Mouse (Mus musculus) intestine, postnatal 0 days (tissue): ENCODE measurements at regions not wholly inside any gene's neighbourhood (a gene's known extent, or its start where the extent isn't known, plus 50 kb on each side); places are given as distances from the start of the nearest gene placed in this dataset.
"Not testable (repeated sequence)": the region's sequence is repeated elsewhere in the genome, so short reads cannot be mapped to it uniquely, and the experiment has no call there.

Experiments
- ATAC-seq: fragments of 200-750 bp; cut with Nextera tagmentation; 2 replicates; pipeline ENCODE4 v1.8.0; 2017; ENCODE audit warnings: mild to moderate bottlenecking, moderate TSS enrichment, moderate library complexity
- H3K27ac ChIP-seq: fragments of 300-500 bp; sonication (generic); 2 replicates; pipeline ENCODE4 v1.5.1; 2014; ENCODE audit warnings: mild to moderate bottlenecking, low read depth, low read length, moderate library complexity
- H3K27me3 ChIP-seq: fragments of 300-500 bp; sonication (generic); replicated peaks from 2 replicates; pipeline ENCODE4 v1.6.1; 2014; ENCODE audit warnings: low read length, mixed read lengths; ENCODE audit not compliant: control insufficient read depth, insufficient read depth
- H3K36me3 ChIP-seq: fragments of 300-500 bp; sonication (generic); 2 replicates; pipeline ENCODE4 v1.6.1; 2014; ENCODE audit warnings: mild to moderate bottlenecking, moderate library complexity; ENCODE audit not compliant: control insufficient read depth, insufficient read depth
- H3K4me1 ChIP-seq: fragments of 300-500 bp; sonication (generic); replicated peaks from 2 replicates; pipeline ENCODE4 v1.6.1; 2014; ENCODE audit warnings: antibody characterized with exemption, low read length, mixed read lengths; ENCODE audit not compliant: control insufficient read depth, insufficient read depth
- H3K4me2 ChIP-seq: fragments of 300-500 bp; sonication (generic); replicated peaks from 2 replicates; pipeline ENCODE4 v1.6.1; 2014; ENCODE audit warnings: low read depth, mild to moderate bottlenecking, moderate library complexity
- H3K4me3 ChIP-seq: fragments of 300-500 bp; sonication (generic); 2 replicates; pipeline ENCODE4 v1.5.1; 2014; ENCODE audit warnings: low read depth, low read length
- H3K9ac ChIP-seq: fragments of 300-500 bp; sonication (generic); 2 replicates; pipeline ENCODE4 v1.6.1; 2014; ENCODE audit warnings: mild to moderate bottlenecking, low read depth, low read length
- H3K9me3 ChIP-seq: fragments of 300-500 bp; sonication (generic); 2 replicates; pipeline ENCODE4 v1.6.1; 2016; ENCODE audit warnings: mixed run types; ENCODE audit not compliant: control insufficient read depth
- CTCF ChIP-seq: sonication (generic); IDR thresholded peaks from 2 replicates; pipeline ENCODE4 v1.5.1; 2016; ENCODE audit warnings: low read depth, mild to moderate bottlenecking, control low read depth, antibody characterized with exemption, moderate library complexity
- WGBS: fragments of 180-500 bp; shearing (Covaris S2); extraction: QIAGEN DNeasy Blood & Tissue Kit; methylation state at CpG from one replicate; pipeline ENCODE4 v1.1.7; 2014; 5-methylcytosine and 5-hydroxymethylcytosine counted together

DNA sequence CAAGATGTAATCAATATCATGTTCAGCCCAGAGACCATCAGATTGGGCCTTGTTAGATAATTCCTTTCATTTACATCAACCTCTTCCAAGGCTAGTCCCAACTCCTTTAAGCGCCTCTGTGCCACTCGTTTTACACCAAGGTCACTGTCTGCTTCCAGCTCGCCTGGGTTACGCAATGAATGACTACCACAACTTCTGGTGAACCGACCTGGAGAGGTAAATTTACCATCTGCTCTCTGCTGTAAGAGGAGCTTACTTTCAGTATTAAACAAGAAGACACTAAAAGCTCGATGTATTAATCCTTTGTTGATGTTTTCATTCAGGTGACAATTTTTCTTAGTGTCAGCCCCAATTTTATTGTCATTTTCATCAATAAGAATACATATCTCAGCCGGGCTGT lies 51.7 kb upstream of the Fam174b start:
- H3K4me3 ChIP-seq: no peak overlapping the region
- H3K9me3 ChIP-seq: no peaks in the 10 kb centered on the region
- H3K27me3 ChIP-seq: no peaks in the 10 kb centered on the region
- no peaks in the 10 kb centered on the region for H3K36me3 ChIP-seq
- TF ChIP-seq CTCF: no peak
- no peaks in the 10 kb centered on the region for H3K4me1 ChIP-seq
- no peak overlapping the region for H3K9ac ChIP-seq
- H3K27ac ChIP-seq: no peak overlapping the region
- 71% methylated on average over 7 of the region's 7 CpGs for WGBS
- no peak overlapping the region for H3K4me2 ChIP-seq
- no peak for ATAC-seq

DNA sequence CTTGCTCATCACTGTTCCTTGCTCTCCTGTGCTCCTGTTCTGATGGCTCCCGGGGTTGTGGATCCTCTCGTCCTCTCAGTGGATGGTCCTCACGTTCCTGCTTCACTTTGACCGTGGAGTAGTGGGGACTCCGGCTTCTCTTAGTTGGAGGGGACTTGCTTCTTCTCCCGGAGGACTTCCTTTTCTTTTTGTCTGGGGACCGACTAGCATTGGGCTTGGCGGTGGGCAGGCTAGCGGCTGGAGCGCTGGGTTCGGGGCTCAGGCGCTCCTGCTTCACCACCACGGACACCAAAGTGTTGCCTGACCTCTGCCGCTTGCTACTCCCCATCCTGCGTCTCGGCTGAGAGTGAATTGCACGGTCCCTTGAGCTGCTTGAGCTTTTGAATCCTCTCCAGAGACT lies 53.9 kb upstream of the Fam174b start:
- not testable (repeated sequence) for H3K4me2 ChIP-seq, ATAC-seq, H3K36me3 ChIP-seq, H3K27ac ChIP-seq, H3K27me3 ChIP-seq, H3K9me3 ChIP-seq, H3K4me1 ChIP-seq, H3K4me3 ChIP-seq, H3K9ac ChIP-seq
- WGBS: 92% methylated on average over 15 of the region's 17 CpGs

DNA sequence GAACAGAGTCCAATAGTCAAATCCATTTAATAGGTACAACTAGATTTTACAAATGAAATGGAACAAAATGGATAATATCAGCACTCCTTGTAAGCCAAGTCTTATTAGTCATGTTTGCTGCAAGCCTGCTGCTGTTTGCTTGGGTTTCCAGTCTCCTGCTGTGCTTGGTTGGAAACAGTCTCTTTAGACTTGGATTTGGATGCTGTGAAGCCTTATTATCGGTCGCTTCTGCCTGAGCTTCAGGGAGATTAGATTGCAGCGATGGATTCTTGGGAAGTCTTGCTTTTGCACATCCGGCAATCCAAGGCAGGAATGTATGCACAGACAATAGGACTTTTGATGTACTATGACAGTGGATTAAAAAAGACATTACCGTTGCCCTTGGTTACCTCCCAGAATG lies 57.3 kb upstream of the Fam174b start:
- H3K4me2 ChIP-seq: no peak overlapping the region
- no peak overlapping the region for H3K27ac ChIP-seq
- no peaks in the 10 kb centered on the region for H3K27me3 ChIP-seq
- no peaks in the 10 kb centered on the region for H3K9me3 ChIP-seq
- no peaks in the 10 kb centered on the region for H3K4me1 ChIP-seq
- 81% methylated on average over 5 of the region's 5 CpGs for WGBS
- H3K36me3 ChIP-seq: no peaks in the 10 kb centered on the region
- no peak for TF ChIP-seq CTCF
- ATAC-seq: no peak
- no peak overlapping the region for H3K9ac ChIP-seq
- no peak overlapping the region for H3K4me3 ChIP-seq

DNA sequence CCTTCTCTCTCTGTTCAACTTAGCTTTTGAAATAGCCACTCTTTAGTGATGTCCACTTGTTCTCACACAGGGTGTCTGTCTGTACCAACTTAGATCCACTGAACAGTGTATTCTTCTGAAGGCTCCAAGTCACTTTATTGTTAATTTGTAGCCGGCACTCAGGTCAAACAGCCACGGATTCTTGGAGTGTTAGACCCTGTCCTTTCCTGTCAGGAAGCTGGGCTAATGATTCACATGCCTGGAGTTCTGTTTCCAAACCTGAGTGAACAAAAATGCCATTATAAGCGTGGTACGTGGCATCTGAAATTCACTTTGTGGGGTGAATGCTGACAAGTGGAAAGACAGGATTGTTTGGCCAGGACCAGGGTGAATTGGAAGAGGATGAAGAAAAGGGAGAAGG lies 69.5 kb upstream of the Fam174b start:
- no peak overlapping the region for H3K4me3 ChIP-seq
- no peaks in the 10 kb centered on the region for H3K36me3 ChIP-seq
- no peak for TF ChIP-seq CTCF
- H3K9me3 ChIP-seq: no peaks in the 10 kb centered on the region
- H3K27ac ChIP-seq: no peak overlapping the region
- H3K27me3 ChIP-seq: no peaks in the 10 kb centered on the region
- ATAC-seq: no peak
- H3K9ac ChIP-seq: no peak overlapping the region
- H3K4me1 ChIP-seq: no peaks in the 10 kb centered on the region
- H3K4me2 ChIP-seq: no peak overlapping the region
- 18% methylated on average over 4 of the region's 4 CpGs for WGBS

DNA sequence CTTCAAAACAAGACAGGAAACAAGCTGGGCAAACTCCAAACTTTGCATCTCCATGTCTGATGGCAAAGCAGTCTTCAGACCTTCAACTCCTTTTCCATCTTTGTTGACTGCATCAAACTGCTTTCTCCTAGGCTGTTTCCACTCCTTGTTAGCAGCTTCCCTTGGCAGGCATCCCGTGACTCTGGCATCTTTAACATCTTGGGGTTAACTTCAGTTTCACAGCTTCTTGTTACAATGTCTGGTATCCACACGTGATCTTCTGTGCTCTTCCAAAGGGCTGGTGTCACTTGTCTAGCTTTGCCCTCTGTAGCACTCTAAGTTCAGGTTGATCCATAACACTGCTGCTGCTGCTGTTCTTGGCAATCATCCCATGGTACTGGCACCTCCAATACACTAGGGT lies 71.3 kb upstream of the Fam174b start:
- Histone ChIP-seq H3K4me3 (no peak overlapping the region), H3K27ac (no peak overlapping the region), H3K4me1 (no peaks in the 10 kb centered on the region), H3K4me2 (no peak overlapping the region), H3K9me3 (no peaks in the 10 kb centered on the region), H3K27me3 (no peaks in the 10 kb centered on the region), H3K36me3 (no peaks in the 10 kb centered on the region), H3K9ac (no peak overlapping the region)
- no peak for ATAC-seq
- no peak for TF ChIP-seq CTCF
- 77% methylated on average over 2 of the region's 2 CpGs for WGBS

DNA sequence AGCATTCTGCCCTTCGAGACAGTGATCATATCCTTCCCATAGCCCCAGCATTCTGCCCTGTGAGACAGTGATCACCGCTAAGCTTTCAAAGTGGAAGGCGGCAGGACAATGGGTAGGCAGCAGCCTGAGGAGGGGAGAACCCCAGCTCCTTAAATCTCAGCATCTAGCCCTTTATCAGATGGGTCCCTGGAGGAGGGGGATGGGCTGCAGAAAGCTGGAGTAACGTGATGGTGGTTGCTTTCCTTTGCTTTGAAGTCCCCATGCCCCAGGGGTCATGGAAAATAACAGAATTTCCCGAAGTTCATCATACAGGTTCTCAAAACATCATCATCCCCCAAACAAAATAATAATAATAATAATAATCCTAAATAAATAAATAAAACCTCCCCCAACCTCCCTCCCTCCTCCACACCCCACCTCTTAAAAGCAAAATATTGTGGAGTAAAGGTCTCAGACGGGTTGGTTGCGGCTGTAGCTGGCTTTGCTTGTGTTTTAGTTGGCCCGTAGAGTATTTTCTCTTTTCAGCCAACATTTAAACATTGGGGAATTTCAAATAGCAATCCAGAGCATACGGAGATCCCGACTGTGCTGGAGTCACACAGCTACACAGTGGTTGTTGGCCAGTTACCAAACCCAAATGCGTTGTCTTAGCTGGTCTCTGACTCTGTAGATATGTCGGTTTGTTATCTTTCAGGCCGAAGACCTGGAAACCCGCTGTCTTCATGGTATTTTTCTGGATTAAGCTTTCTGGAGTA lies 73.0 kb upstream of the Fam174b start:
- Histone ChIP-seq H3K9me3 (no peaks in the 10 kb centered on the region), H3K9ac (no peak overlapping the region), H3K4me1 (no peaks in the 10 kb centered on the region), H3K27ac (no peak overlapping the region), H3K27me3 (no peaks in the 10 kb centered on the region), H3K4me2 (no peak overlapping the region), H3K36me3 (no peaks in the 10 kb centered on the region), H3K4me3 (no peak overlapping the region)
- TF ChIP-seq CTCF: no peak
- no peak for ATAC-seq
- 63% methylated on average over 14 of the region's 14 CpGs for WGBS

DNA sequence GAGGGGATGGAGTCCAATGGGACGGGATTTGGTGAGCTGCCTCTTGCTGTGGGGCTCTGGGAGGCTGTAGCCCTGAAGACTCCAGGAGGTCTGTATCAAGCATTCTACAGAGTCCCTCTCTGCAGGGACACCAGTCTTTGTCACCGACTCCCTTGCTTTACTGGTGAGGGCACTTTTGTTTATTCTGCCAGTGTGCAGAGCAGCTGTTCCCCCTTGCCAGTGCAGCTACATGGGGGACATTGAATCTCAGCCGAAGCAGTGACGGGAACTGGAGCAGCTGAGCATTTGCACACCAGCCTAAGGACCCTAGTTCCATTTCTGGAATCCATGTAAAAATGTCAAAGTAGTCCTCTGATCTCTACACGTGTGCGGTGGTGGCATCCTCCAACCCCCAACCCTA lies 75.1 kb upstream of the Fam174b start:
- Histone ChIP-seq H3K27ac (no peak overlapping the region), H3K36me3 (no peaks in the 10 kb centered on the region), H3K9me3 (no peaks in the 10 kb centered on the region), H3K4me1 (no peaks in the 10 kb centered on the region), H3K9ac (no peak overlapping the region), H3K4me2 (no peak overlapping the region), H3K27me3 (no peaks in the 10 kb centered on the region), H3K4me3 (no peak overlapping the region)
- ATAC-seq: no peak
- 83% methylated on average over 6 of the region's 6 CpGs for WGBS
- TF ChIP-seq CTCF: no peak
